Comparison of ENCODE assay signal across 12 mouse cellular contexts in genomic region chr5:67487965-67488409, GRCm38 (mm10). TPM values are rescaled to one million over a fixed set of nuclear protein-coding genes. Genes with fewer than 3 reads are reported as not detected.
DNase-seq lines count a peak whose midpoint lies in the region; ATAC-seq and TF ChIP-seq lines count a peak whose summit lies in the region.
"Had no signal": no experiment of that assay in that cellular context is flagged by ENCODE, and none has a peak within 500 bp of the region (broad histone marks: within the 10 kb centered on the region; RNA-seq: fewer than 3 reads in every experiment).

No protein-coding gene starts in this region.

- H3K9ac ChIP-seq in lung, postnatal 0 days (replicated peaks; ENCODE audit: low read depth): no peak overlapping the region

- no peaks in the 10 kb centered on the region for H3K27me3 ChIP-seq in heart, embryonic 10.5 days (ENCODE audit: insufficient read depth, poor library complexity, severe bottlenecking)
- H3K27me3 ChIP-seq in lung, postnatal 0 days (replicated peaks; ENCODE audit: insufficient read depth, low read length): no peaks in the 10 kb centered on the region
- no peaks in the 10 kb centered on the region for H3K27me3 ChIP-seq in limb, embryonic 10.5 days (ENCODE audit: low read depth, poor library complexity, severe bottlenecking)

- H3K4me3 ChIP-seq in heart, embryonic 10.5 days: no peak overlapping the region
- no peak overlapping the region for H3K4me3 ChIP-seq in lung, postnatal 0 days (ENCODE audit: low read depth, low read length)
- H3K4me3 ChIP-seq in limb, embryonic 10.5 days: no peak overlapping the region

- peak; percentile 58 for DNase-seq in heart, adult 11 months
- DNase-seq in heart, embryonic 10.5 days (ENCODE audit: low spot score): no peak
- DNase-seq in lung, postnatal 0 days (ENCODE audit: low spot score): peak; percentile 7
- no peak for DNase-seq in lung, postnatal 14 days
- DNase-seq in limb, embryonic 10.5 days (ENCODE audit: low spot score): peak; percentile 35
- DNase-seq in retina, postnatal 1 day: peak; percentile 70
- DNase-seq in spleen, adult 18-20 months: no peak
- DNase-seq in heart, adult 9 months (ENCODE audit: low spot score in 2 of 2): no peak
- DNase-seq: cerebellum, postnatal 36 days; gastrocnemius, postnatal 36 days; heart, postnatal 14 days had no signal

- ATAC-seq in lung, postnatal 0 days: peak; percentile 30; the same call in 1 of the 2 replicates

- WGBS in heart, embryonic 10.5 days: 72% methylated on average over 11 of the region's 11 CpGs
- WGBS in lung, postnatal 0 days: 60% methylated on average over 11 of the region's 11 CpGs
- 34% methylated on average over 11 of the region's 11 CpGs for WGBS in limb, embryonic 10.5 days

- H3K36me3 ChIP-seq in heart, embryonic 10.5 days: no peaks in the 10 kb centered on the region
- H3K36me3 ChIP-seq in lung, postnatal 0 days (ENCODE audit: insufficient read depth, low read length): no peaks in the 10 kb centered on the region
- H3K36me3 ChIP-seq in limb, embryonic 10.5 days: no peaks in the 10 kb centered on the region

- no peak for TF ChIP-seq EP300 in lung, postnatal 0 days (IDR thresholded peaks at IDR 0.05)

- H3K9me3 ChIP-seq in heart, embryonic 10.5 days: no peaks in the 10 kb centered on the region
- H3K9me3 ChIP-seq in lung, postnatal 0 days (ENCODE audit: low read length): no peaks in the 10 kb centered on the region
- H3K9me3 ChIP-seq in limb, embryonic 10.5 days (replicated peaks): no peaks in the 10 kb centered on the region

- TF ChIP-seq CTCF in lung, postnatal 0 days (IDR thresholded peaks at IDR 0.05): no peak

- H3K27ac ChIP-seq in heart, embryonic 10.5 days: no peak overlapping the region
- H3K27ac ChIP-seq in lung, postnatal 0 days (ENCODE audit: low read length): no peak overlapping the region
- H3K27ac ChIP-seq in limb, embryonic 10.5 days: no peak overlapping the region
- H3K27ac ChIP-seq: macrophage had no signal

- H3K4me1 ChIP-seq in heart, embryonic 10.5 days: no peaks in the 10 kb centered on the region
- H3K4me1 ChIP-seq in lung, postnatal 0 days (ENCODE audit: insufficient read depth, low read depth, low read length): no peaks in the 10 kb centered on the region
- H3K4me1 ChIP-seq in limb, embryonic 10.5 days: peaks cover 9% of the 10 kb centered on the region

- no peak overlapping the region for H3K4me2 ChIP-seq in lung, postnatal 0 days (replicated peaks; ENCODE audit: low read depth, low read length)

RNA-seq across cellular contexts. Expression of gene Bend4, which starts 59.9 kb away (rescaled TPM):
- 23.5 and 24.0 TPM in 2 replicates for polyA plus RNA-seq in heart, embryonic 10.5 days (2016; fragmentation: Nextera tagmentation; extraction: Ambion mirVana)
- 3.5 and 3.6 TPM in 2 replicates for polyA plus RNA-seq in lung, postnatal 0 days (2015; fragmentation: Nextera tagmentation; extraction: Ambion mirVana)
- polyA plus RNA-seq in limb, embryonic 10.5 days (2016; fragmentation: Nextera tagmentation; extraction: Ambion mirVana): 15.3 and 18.2 TPM in 2 replicates

Comparison
In these comparisons a context has a peak if more than half of its experiments do, and no peak if none do; other contexts are left out.
1. DNase-seq: peak in heart, adult 11 months (single experiment), lung, postnatal 0 days (single experiment), limb, embryonic 10.5 days (single experiment) and retina, postnatal 1 day (single experiment); none in heart, embryonic 10.5 days (single experiment), lung, postnatal 14 days (single experiment), spleen, adult 18-20 months (0 of 2) and heart, adult 9 months (0 of 2).